Mouse (Mus musculus): ENCODE measurements around the gene Chrnd.
A peak's percentile ranks its signal among the peaks of the same experiment; 100 is the strongest.

Chrnd gene

GRCm38 (mm10) chr1:87239056-87239455, 48.6 kb downstream of the Chrnd start:
- DNase-seq = no peak

GRCm38 (mm10) chr1:87243021-87243420, 52.6 kb downstream of the Chrnd start:
- no peak for DNase-seq

GRCm38 (mm10) chr1:87245430-87245829, 55.0 kb downstream of the Chrnd start:
- DNase-seq = no peak

- peak; percentile 82 for DNase-seq
Observed at GRCm38 (mm10) chr1:87245929-87246815, 55.8 kb downstream of the Chrnd start.
